Mouse (Mus musculus): ENCODE results near the gene Zfp213.
"Not testable (repeated sequence)": the region's sequence is repeated elsewhere in the genome, so short reads cannot be mapped to it uniquely, and the experiment has no call there.

Zfp213 gene

DNA sequence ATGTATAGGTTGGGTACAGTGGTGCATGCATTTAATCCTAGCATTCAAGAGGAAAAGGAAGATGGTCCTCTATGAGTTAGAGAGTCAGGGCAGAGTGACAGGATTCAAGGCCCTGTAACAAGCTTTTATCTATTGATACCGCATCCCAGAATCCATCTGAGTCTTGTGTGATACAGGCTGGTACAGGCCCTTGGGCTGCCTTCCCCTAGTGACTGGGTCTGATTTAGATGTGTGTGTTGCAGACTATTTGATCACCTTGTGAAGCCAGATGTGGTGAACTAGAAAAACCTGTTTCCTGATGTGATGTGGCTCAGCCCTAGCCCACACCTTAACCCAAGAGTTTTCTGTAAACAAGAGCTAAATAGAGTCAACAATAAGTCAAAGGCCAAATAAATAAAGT lies 19.3 kb downstream of the Zfp213 start:
- DNase-seq (ENCODE audit: low read depth, low spot score) = no peak

DNA sequence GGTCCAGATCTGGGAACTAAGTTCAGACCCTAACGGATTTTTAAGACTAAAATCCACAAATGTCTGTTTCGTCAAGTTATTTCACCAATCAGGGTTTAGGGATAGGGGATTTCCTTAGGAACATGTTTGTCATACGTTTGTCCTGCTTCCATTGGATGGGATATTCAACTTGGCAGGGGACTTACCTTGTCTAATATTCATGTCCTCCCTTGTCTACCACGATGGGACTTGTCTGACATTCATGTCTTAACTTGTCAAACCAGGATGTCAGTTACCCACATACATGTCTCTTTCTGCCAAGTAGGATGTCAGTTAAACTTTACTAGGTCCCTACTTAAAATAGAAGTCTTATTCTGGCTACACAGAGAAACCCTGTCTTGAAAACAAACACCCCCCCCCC lies 20.1 kb downstream of the Zfp213 start:
- no peak for DNase-seq (ENCODE audit: low read depth, low spot score)

DNA sequence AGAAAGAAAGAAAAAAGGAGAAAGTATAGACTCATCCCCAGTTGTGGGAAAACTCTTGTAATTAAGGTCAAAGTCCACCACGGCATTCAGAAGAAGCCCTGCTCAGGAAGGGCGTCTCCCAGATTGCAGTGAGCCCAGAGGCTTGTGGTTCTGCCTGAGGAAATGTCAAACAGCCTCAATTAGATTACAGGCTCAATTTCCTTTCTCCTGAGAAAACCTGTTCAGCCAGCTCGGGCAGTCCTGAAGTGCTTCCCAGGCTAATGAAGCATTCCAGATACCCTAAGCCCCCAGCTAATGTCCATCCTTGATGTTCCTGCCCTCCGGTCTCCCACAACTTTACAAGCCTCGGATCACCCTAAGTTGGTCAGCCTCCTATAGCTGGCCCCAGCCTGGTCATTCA lies 20.7 kb downstream of the Zfp213 start:
- DNase-seq (ENCODE audit: low read depth, low spot score) = no peak

DNA sequence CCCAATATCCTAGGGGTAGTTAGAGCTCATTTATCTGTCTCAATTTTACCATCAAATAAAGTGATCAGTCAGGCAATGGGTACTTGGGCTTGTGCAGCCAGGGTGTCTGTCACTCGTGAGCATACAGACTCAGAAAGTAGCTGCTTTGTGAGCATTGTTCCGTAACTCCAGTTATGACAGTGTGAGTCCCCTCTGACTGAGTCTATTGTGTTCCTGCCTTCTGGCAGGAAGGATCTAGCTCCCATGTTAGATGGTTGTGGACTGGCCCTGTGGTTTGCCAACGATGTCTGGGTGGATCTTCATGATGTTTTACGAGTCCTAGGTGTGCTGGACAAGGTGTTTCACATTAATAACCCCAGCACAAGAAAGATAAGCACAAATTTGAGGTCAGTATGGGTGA lies 21.2 kb downstream of the Zfp213 start:
- no peak for DNase-seq (ENCODE audit: low read depth, low spot score)

DNA sequence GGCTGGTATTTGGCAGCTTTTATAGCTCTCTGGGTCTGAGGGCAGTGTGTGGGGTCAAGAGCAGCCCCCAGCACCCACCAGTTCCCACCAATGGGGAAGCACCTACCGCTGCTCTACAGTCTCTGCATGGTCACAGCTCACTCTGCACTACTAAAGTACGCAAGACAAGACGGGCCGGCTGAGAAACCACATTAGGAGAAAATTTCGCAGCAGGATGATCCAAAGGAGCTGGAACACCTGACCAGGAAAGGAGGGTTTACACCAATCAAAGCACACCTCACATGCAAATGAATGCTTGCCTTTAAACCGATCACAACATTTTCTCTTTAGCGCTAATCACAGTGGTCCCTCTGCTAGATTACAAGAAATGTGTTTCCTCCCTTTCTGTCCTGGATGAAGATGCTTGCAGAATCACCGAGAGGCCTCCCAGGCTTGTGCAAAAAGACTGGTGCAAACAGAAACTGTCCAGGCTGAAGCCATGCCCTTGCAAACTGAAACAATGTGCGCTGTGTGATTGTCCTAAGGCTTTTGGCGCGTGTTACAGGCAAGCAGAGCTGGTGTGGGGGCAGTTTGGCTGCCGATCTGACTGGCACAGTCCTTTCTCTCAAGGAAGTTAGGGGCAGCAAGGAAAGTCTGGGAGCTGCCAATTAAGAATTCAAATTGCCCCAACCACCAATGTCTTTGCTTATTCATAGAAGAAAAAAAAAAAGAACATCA lies 21.9 kb downstream of the Zfp213 start:
- no peak for DNase-seq (ENCODE audit: low read depth, low spot score)

DNA sequence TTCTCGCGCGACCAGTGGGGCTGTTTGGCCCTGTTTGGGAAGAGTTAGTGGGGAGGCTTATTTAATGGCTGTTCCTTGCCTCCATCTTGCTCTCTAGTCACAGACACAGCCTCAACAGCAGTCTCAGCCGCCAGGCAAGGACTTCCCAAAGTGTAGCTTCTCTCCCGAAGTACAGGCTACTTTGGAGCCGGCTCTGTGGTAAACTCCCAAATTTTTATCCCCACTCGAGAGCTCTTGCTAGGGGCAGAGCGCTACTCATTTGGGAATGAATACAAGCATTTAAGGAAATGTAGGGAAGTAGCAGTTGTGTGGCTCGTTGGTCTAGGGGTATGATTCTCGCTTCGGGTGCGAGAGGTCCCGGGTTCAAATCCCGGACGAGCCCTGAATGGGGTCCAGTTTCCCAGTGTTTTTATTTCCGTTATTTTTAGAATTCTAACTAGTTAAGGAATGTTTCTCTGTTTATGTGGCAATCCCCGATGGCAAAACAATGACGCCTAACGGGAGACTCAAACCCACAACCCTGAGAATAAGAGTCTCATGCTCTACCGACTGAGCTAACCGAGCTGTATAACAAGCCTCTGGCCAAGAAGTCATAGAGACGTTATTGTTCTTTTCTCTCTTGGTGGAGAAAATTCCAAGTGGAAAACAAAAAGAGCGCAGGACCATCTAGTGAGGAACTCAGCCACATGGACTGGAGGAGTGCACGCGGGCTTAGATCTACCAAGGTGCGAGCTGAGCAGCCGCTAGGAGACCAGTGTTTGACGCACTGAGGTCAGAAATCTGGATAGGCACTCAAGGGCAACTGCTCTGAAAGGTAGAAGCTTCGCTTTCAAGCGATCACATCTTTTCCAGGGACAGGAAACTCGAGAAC lies 23.2 kb downstream of the Zfp213 start:
- no peak for DNase-seq (ENCODE audit: low read depth, low spot score)

DNA sequence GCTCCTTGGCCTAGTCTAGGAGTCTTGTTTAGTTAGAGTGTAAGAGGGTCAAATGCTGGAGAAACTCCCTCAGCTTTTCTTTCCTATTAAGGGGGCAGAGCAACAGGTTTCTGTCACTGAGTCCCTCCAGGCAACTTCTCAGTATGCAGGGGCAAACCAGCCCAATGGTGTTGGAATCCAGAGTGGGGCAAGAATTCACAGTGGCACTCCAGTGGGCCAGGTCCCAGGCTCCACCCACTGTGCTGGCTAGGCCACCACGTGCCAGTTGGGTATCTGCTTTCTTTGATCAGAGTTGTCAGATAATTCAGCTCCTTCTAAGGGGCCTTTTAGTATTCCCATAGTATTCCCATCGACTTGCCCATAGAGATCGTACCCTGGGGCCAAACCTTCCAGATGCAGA lies 23.9 kb downstream of the Zfp213 start:
- DNase-seq (ENCODE audit: low read depth, low spot score) = no peak

DNA sequence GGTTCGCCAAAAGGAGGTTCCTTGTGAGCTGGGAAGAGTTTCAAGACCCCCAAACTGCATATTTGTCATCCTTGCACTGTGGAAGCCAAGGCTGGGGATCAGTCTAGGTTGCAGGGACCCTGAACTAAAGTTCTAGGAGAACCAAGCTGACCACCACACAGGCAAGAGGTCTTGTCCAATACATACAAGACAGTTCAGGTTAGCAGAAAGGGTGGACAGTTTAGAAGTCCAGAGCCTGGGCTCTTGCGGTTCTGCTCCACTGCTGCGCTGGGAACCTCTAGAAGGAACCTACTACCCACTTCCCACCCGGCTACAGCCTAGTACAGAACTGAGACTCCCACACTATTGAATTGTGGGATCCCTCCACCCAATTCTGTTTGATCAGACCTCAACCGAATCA lies 24.4 kb downstream of the Zfp213 start:
- no peak for DNase-seq (ENCODE audit: low read depth, low spot score)

DNA sequence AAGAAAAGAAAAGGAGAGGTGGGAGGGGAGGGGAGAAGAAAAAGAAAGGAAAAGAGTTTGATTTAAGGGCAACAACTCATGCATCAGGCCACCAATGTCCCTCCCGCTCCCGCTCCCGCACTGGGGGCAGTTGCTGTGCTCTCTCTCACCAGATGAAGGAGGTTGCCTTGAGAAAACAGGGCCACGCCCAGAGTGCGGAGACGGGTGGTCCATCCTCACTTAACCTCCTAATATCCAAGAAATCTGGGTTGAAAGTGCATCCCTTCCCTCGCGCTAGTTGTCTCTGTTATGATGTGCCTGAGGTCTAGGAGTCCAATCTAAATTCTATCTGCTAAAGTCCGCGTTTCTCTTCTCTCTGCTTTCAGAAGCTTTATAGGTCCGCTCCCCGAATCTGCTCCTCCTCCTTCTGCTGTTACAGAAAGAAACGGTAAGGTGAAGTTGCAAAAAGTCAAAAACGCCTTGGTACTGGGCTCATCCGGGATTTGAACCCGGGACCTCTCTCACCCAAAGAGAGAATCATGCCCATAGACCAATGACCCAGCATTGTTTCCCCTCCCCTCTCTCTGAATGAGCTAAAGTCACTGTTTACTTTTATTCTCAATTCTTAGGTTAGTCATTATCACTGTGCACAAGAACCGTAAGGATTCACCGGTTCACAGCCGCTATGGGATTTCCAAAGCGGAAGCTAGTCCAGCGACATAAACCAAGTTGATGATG lies 25.6 kb downstream of the Zfp213 start:
- DNase-seq (ENCODE audit: low read depth, low spot score) = no peak

DNA sequence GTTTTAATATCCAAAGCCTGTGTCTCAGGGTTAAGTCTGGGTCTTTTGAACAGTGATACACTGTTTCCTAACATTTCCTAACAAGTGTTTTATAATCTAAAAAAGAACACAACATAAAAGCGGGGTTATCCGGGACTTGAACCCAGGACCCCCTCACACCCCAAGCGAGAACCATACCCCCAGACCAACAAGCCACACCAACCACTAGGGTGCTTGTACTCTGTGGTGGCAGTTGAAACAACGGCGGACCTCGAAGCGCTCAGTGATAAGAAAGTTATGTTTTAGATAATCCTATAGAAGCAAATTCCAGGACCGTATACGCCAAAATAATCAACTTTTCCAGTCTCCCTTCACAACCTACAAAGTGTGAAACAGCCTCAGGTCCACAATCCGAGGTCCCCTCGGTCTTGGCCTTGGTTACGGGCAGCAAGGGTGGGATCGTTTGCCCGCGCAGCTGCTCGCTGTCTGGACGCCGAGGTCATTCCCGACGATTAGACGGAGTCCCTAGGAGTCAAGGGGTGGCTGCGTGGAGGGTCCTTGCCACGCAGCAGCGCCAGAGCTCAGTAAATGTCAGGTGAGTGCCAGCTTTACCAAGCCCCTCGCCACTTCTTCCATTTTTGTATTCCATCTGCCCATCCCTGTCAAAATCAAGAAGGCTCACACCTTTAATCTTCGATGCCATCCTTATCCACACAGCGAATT lies 26.3 kb downstream of the Zfp213 start:
- no peak for DNase-seq (ENCODE audit: low read depth, low spot score)

DNA sequence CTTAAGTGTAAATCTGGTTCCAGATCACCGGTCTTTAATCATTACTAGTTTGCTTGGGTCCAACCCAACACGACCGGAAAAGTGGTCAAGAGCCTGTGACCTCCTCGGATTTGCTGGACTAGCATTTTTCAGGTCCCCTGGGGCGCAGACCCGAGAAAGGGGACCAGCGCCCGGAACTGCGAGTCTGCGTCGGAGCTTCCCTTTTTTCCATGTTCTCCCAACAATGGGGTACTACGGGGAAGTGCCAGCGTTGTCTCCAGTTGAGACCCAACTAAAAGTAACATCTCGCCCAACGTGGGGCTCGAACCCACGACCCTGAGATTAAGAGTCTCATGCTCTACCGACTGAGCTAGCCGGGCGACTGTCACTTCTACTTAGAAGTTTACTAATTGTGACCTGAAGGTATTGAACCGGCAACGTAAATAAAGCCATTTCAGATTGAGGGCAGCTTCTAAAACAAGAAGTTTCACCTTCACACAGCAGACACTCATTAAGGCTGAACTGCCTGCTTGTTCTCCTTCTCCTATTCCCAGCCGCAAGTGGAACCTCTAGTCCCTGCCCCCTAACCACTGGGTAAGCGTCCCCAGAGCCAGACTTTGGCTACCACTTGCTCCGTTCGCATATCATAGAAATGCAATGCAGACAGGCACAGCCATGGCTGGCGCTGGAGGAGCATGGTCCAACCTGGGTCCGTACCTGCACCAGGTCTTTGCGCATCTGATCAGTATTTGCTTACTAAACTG lies 28.8 kb downstream of the Zfp213 start:
- not testable (repeated sequence) for DNase-seq (ENCODE audit: low read depth, low spot score)

DNA sequence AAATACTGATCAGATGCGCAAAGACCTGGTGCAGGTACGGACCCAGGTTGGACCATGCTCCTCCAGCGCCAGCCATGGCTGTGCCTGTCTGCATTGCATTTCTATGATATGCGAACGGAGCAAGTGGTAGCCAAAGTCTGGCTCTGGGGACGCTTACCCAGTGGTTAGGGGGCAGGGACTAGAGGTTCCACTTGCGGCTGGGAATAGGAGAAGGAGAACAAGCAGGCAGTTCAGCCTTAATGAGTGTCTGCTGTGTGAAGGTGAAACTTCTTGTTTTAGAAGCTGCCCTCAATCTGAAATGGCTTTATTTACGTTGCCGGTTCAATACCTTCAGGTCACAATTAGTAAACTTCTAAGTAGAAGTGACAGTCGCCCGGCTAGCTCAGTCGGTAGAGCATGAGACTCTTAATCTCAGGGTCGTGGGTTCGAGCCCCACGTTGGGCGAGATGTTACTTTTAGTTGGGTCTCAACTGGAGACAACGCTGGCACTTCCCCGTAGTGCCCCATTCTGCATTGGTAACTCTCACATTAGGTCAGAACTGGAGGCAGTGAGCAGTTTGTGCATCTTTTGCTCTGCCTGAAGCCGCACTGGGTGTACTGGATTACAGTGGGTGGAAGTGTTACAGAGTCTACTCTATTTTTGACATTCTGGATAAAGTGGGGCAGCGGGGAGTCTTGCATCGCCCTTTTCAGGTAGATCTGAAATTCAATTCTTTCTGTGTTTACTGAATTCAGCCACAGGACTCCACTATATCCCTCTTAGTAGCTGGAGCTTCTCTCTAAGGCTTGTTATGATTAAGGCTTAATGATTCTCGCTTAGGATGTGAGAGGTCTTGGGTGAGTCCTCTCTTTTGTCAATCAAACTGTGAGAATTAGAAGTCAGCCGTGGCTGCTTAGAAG lies 30.2 kb downstream of the Zfp213 start:
- DNase-seq (ENCODE audit: low read depth, low spot score) = not testable (repeated sequence)

DNA sequence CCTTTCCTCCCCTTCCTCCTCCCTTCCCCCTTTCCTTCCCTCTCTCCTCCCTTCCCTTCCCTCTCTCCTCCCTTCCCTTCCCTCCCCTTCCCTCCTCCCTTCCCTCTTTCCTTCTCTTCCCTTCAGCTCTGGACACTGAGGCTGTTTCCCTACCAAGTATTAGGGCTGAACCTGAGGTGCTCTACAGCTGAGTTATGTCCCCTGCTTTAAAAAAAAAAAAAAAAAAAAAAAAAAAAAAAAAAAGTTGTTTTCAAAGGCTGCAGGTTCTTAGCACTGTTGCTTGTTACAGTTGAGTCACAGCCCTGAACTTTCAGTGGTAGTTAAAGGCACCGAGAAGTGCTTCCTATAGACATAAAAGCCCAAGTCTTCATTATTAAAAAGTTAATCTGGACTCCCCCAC lies 32.6 kb downstream of the Zfp213 start:
- not testable (repeated sequence) for DNase-seq (ENCODE audit: low read depth, low spot score)

DNA sequence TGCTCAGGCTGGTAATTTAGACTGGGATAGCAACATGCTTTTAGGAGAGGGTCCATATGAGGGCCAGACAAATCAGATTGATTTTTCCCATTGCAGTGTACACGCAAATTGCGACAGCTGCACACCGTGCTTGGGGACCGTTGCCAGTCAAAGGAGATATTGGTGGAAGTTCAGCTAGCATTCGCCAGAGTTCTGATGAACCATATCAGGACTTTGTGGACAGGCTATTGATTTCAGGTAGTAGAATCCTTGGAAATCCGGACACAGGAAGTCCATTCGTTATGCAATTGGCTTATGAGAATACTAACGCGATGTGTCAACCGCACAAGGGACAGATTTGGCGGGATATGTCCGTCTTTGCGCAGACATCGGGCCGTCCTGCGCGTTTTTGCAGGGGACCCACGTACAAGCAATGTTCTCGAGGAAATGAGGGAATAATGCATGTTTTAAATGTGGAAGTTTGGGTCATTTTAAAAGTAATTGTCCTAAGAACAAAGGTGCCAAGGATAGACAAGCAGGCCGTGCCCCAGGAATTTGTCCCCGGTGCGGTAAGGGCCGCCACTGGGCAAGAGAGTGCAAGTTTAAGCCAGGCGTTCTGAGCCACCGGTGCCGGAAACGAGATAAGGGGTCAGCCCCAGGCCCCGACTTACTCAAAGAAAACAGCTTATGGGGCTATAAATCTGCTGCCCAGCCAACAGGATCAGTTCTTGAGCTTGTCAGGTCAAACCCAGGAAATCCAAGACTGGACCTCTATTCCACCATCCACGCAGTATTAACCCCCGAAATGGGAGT lies 40.9 kb downstream of the Zfp213 start:
- not testable (repeated sequence) for DNase-seq (ENCODE audit: low read depth, low spot score)

DNA sequence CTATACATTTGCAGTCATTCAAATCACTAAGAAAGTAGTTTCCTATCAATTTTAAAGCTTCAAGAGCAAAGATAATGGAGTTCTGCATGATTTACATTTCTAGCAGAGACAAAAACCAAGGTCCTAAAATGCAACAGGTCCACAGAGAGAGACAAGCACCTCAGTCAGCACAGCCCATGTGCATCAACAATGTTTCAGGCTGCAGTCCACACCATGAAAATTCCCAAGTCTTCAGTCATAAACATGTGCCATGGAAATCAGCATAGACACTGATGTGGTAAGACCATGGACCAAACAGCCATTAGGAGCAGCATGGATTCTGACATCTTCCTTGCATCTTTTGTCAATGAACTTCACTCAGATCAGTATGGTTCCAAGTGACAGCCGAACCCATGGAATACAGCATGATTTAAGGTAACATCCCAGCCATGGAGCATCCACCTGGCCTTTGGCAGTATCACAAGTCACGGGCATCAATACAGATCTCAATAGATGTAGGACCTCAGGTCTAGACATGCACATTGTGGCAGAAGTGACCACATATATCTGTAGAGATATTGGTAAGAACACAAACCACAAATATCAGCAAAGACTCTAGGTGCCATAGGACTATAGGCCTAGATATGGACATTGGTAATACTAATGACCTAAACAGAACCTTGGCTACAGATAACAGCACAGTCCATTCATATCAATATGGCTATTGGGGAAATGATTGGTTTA lies 45.2 kb downstream of the Zfp213 start:
- DNase-seq (ENCODE audit: low read depth, low spot score) = no peak

All from c-Kit-negative CD71-positive TER-119-positive erythroid progenitor cells, embryonic 14.5 days (primary cell).